Mouse (Mus musculus): Measurements from ENCODE around the gene Ankmy1. TPM values are rescaled to one million over a fixed set of nuclear protein-coding genes. Genes with fewer than 3 reads are reported as not detected.
A peak's percentile ranks its signal among the peaks of the same experiment; 100 is the strongest.

The Ankmy1 gene
- polyA plus RNA-seq, 1 experiment from 2014 or later: 0.23 TPM

DNA sequence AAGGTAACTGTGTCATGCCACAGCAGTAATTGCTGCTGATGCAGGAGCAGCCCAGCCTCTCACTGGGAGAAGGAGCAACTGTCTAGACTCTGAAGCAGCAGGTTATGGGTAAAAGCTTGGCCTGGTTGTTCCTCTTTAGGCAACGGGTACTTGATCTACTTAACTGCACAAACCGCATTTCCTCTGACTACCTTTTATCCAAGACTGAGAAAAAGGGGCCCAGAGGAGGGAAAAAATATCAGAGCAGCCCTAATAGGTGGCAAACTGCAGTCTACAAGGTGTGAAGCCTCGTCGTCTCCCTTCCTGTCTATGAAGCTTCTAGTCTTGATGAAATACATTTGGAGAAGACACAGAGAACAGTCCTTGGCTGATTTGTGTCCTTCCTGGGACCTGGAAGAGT is 30.9 kb upstream of the Ankmy1 start:
- H3K9ac ChIP-seq: peak overlapping the region; percentile 91
- WGBS: 79% methylated on average over 4 of the region's 4 CpGs
- peak overlapping the region; percentile 64 for H3K4me2 ChIP-seq
- H3K27me3 ChIP-seq: peaks cover 21% of the 10 kb centered on the region
- H3K4me3 ChIP-seq: peak overlapping the region; percentile 88
- no peaks in the 10 kb centered on the region for H3K9me3 ChIP-seq
- no peak for ATAC-seq (ENCODE audit: low FRiP score)
- peaks cover 33% of the 10 kb centered on the region for H3K4me1 ChIP-seq (replicated peaks)
- peak overlapping the region; percentile 99 for H3K27ac ChIP-seq
- peaks cover 12% of the 10 kb centered on the region for H3K36me3 ChIP-seq

DNA sequence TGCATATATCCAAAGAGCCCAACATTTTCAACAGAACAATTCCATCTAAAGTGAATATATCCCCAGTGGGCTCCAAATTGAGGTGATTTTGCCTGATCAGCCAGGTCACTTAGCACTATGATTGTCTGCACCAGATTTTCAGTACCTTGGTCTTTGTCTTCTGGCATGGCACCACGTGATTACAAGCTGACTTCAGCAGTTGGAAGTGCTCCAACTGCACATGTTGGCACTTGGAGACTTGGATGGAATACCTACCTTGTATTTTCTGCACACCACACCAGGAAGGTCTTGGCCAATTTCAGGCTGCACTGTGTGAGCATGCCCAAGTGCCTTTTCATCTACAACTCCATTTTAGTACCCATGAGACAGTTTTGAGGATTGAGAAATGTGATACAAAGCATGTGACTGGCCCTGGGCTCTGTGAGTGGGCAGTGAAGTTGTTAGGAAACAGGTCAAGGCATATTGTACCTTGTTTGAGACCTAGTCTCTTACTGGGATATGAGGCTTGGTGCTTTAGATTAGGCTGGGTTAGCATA is 27.5 kb upstream of the Ankmy1 start:
- Histone ChIP-seq H3K9me3 (no peaks in the 10 kb centered on the region), H3K36me3 (no peaks in the 10 kb centered on the region), H3K4me2 (no peak overlapping the region), H3K4me1 (replicated peaks) (peaks cover 11% of the 10 kb centered on the region), H3K27ac (no peak overlapping the region), H3K4me3 (no peak overlapping the region), H3K27me3 (peaks cover 29% of the 10 kb centered on the region), H3K9ac (no peak overlapping the region)
- no peak for ATAC-seq (ENCODE audit: low FRiP score)
- 34% methylated on average over 1 of the region's 1 CpGs for WGBS

DNA sequence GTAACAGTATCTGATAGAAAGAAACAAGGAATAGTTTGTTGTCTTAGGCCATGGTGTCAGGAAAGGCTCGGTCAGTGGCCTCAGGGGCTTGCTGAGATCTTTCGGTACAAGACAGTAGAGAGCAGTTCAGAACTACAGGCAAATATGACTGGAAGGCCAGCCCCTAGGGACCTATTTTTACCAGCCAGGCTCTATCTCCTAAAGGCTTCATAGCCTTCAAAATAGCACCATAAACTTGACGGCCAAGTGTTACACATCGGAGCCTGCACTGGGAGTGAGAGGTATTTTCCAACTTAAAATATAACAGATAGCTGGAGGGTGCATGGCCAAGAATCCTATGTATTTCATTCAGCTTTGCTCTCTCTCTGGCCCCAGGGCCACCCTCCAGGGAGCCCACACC is 18.8 kb upstream of the Ankmy1 start:
- peaks cover 2% of the 10 kb centered on the region; the same call in 1 of the 2 replicates for H3K27me3 ChIP-seq
- 91% methylated on average over 4 of the region's 4 CpGs for WGBS
- no peak for ATAC-seq (ENCODE audit: low FRiP score)
- H3K27ac ChIP-seq: no peak overlapping the region
- peaks cover 53% of the 10 kb centered on the region for H3K36me3 ChIP-seq
- no peak overlapping the region for H3K4me3 ChIP-seq
- H3K9me3 ChIP-seq: no peaks in the 10 kb centered on the region
- H3K4me2 ChIP-seq: no peak overlapping the region
- no peak overlapping the region for H3K9ac ChIP-seq
- no peaks in the 10 kb centered on the region for H3K4me1 ChIP-seq (replicated peaks)

DNA sequence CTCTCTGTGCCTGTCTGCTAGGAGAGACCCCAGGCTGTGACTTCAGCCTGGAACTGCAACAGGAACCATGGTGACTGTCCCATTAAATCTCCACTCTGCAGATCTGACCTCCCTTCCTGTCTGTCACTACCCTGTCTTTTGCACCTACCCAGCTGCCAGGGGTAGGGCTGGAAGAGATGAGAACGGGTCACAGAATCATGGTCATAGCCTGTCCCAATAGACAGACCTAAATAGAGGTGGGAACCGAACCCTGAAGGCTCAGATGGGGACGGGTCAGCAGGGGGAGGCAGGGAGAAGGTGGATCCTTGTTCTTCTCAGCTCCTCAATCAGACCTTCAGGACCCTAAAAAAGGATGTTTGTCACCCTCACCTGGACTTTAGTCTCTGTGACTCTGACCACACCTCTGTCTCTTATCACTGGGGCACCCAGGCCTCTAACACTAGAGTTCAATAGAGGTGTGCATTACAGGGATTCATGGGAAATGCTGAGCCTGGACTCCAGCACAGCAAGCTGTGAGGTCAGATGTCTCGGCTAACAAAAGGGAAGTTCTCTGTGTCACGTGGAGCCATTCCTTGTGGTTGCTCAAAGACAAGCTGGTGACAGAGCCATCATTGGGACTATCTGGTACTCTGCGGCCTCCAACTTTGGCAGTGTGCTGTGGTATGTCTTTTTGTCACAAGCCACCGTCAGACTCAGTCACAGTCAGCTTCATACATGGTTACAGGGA is 17.9 kb upstream of the Ankmy1 start:
- Histone ChIP-seq H3K4me2 (no peak overlapping the region), H3K27ac (no peak overlapping the region), H3K27me3 (no peaks in the 10 kb centered on the region; the same call in 1 of the 2 replicates), H3K9me3 (no peaks in the 10 kb centered on the region), H3K4me1 (replicated peaks) (no peaks in the 10 kb centered on the region), H3K4me3 (no peak overlapping the region), H3K36me3 (peaks cover 61% of the 10 kb centered on the region), H3K9ac (no peak overlapping the region)
- ATAC-seq (ENCODE audit: low FRiP score): no peak
- WGBS: 88% methylated on average over 7 of the region's 7 CpGs

DNA sequence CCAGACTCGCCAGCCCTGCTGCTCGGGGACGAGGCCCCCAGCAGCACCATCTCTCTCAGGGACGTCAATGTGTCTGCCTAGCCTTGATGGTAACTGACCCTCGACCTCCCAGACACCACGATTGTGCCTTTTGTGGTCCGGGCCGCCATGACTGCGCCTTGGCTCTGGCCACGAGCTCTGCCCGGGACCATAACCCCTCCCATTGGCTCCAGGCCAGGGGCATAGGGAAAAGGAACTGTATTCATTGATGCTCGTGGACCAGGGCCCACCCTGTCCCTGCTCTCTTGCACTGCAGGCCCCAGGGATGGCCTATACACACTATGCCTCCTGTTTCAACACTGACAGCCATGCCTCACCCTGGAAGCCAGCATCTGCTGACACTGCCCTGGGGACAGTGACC is 17.1 kb upstream of the Ankmy1 start:
- Histone ChIP-seq H3K27me3 (no peaks in the 10 kb centered on the region), H3K9me3 (no peaks in the 10 kb centered on the region), H3K27ac (no peak overlapping the region), H3K4me2 (no peak overlapping the region), H3K4me3 (no peak overlapping the region), H3K36me3 (peaks cover 70% of the 10 kb centered on the region), H3K9ac (no peak overlapping the region), H3K4me1 (replicated peaks) (0 out of 2 replicates have a peak, but pooled peaks cover 2% of the 10 kb centered on the region)
- no peak for ATAC-seq (ENCODE audit: low FRiP score)
- WGBS: 87% methylated on average over 12 of the region's 12 CpGs

DNA sequence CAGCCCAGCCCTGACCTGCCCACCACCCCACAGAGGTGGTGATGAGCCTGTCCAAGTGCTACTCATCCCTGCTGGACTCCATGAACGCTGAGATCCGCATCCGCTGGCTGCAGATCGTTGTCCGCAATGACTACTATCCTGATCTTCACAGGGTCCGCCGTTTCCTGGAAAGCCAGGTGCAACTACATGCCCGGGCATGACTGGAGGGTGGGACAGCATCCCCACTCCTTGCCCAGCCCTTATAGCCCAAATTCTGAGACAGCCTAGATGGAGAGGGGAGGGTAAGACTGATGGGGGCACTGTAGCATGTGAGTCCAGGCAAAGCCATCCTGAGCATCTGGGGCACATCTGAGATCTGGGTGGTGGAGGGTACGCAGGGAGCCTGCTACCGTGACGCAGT is 16.4 kb upstream of the Ankmy1 start:
- ATAC-seq (ENCODE audit: low FRiP score): no peak
- Histone ChIP-seq H3K27ac (no peak overlapping the region), H3K9ac (no peak overlapping the region), H3K27me3 (no peaks in the 10 kb centered on the region), H3K4me3 (no peak overlapping the region), H3K4me1 (replicated peaks) (peaks cover 7% of the 10 kb centered on the region; the same call in 1 of the 2 replicates), H3K4me2 (no peak overlapping the region), H3K9me3 (no peaks in the 10 kb centered on the region), H3K36me3 (peaks cover 76% of the 10 kb centered on the region)
- WGBS: 97% methylated on average over 11 of the region's 11 CpGs

DNA sequence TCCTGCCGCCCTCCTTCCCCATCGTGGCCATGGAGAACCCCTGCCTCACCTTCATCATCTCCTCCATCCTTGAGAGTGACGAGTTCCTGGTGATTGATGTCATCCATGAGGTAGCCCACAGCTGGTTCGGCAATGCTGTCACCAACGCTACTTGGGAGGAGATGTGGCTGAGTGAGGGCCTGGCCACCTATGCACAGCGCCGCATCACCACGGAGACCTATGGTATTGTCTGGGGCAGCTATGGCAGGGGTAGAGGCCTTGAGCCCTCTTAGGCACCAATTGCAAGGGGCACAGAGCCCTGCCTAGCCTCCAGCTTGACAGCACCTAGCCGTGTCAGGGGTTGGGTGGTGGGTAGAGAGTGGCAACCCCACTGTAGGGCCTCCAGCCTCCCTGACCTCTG is 14.0 kb upstream of the Ankmy1 start:
- Histone ChIP-seq H3K27me3 (no peaks in the 10 kb centered on the region), H3K36me3 (peaks cover 81% of the 10 kb centered on the region), H3K4me1 (replicated peaks) (peaks cover 30% of the 10 kb centered on the region), H3K4me2 (no peak overlapping the region), H3K27ac (no peak overlapping the region), H3K9me3 (no peaks in the 10 kb centered on the region), H3K9ac (no peak overlapping the region), H3K4me3 (no peak overlapping the region)
- no peak for ATAC-seq (ENCODE audit: low FRiP score)
- 96% methylated on average over 9 of the region's 9 CpGs for whole genome bisulfite sequencing

DNA sequence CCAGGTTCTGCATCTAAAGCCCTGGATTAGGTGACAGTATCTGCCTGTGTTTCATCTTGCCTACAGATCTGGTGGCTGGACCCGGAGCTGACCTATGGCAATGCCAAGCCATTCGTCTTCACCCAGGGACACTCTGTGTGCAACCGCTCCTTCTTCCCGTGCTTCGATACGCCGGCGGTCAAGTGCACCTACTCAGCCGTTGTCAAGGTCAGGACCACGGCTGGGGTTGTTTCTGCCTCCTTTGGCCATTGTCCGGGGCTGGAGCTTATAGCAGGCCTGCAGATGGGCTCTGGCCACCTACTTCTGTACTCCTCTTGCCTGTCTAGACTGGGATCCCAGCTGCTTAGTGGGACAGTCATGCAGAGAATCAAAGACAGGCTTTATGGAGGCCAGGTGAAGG is 12.3 kb upstream of the Ankmy1 start:
- H3K4me3 ChIP-seq: no peak overlapping the region
- peaks cover 39% of the 10 kb centered on the region for H3K4me1 ChIP-seq (replicated peaks)
- H3K9ac ChIP-seq: no peak overlapping the region
- H3K36me3 ChIP-seq: peaks cover 63% of the 10 kb centered on the region
- no peak for ATAC-seq (ENCODE audit: low FRiP score)
- 97% methylated on average over 11 of the region's 11 CpGs for WGBS
- H3K27ac ChIP-seq: no peak overlapping the region
- H3K9me3 ChIP-seq: no peaks in the 10 kb centered on the region
- no peak overlapping the region for H3K4me2 ChIP-seq
- H3K27me3 ChIP-seq: no peaks in the 10 kb centered on the region

DNA sequence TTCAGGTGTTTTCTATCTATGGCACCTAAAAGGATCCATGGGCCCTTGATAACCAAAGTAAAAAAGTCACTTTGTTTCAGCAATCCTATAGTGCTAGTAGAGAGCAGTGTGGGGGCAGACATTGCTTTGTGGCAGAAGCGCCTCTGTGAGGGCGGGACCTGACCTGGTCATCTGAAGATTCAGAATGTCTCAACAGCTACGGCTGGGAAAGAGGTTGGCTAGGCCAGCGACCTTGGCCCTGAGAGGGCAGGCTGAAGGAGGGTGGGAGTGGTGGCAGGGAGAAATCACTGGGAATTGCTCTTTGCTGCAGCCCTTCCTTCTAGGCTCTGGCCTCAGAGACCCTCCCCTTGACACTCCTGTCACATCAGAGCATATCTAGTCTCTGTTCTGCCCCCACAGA is 11.5 kb upstream of the Ankmy1 start:
- ATAC-seq (ENCODE audit: low FRiP score): no peak
- H3K4me3 ChIP-seq: no peak overlapping the region
- H3K27me3 ChIP-seq: no peaks in the 10 kb centered on the region
- no peak overlapping the region for H3K4me2 ChIP-seq
- H3K9ac ChIP-seq: peak overlapping the region; percentile 29; the same call in 1 of the 2 replicates
- H3K36me3 ChIP-seq: peaks cover 56% of the 10 kb centered on the region
- WGBS: 80% methylated on average over 4 of the region's 4 CpGs
- H3K4me1 ChIP-seq (replicated peaks): peaks cover 46% of the 10 kb centered on the region
- H3K9me3 ChIP-seq: no peaks in the 10 kb centered on the region
- H3K27ac ChIP-seq: no peak overlapping the region

DNA sequence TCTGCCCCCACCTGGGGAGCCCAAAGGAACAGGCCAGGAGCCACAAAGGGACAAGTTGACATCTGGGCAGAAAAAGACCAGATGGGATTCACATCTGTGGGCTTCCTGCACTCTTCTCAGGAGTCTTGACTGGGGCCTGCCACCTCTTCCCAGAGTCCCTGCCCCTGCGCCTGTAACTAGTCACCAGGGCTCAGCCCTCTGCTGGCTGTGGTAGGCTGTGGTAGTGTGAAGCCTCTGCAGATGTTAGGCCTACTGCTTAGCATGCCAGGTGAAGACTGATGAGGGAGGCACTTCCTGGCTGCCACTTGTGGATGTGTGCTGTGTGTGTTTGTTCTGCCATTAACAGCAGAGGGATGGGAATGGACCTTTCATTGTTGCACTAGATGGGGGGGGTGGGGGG is 9.6 kb upstream of the Ankmy1 start:
- peak overlapping the region; percentile 85 for H3K4me3 ChIP-seq
- peak overlapping the region; percentile 86 for H3K4me2 ChIP-seq
- H3K27me3 ChIP-seq: 0 out of 2 replicates have a peak, but pooled peaks cover 3% of the 10 kb centered on the region
- H3K27ac ChIP-seq: peak overlapping the region; percentile 96
- H3K36me3 ChIP-seq: peaks cover 36% of the 10 kb centered on the region
- WGBS: 39% methylated on average over 1 of the region's 1 CpGs
- H3K9ac ChIP-seq: peak overlapping the region; percentile 96
- H3K9me3 ChIP-seq: no peaks in the 10 kb centered on the region
- peaks cover 57% of the 10 kb centered on the region for H3K4me1 ChIP-seq (replicated peaks)
- ATAC-seq (ENCODE audit: low FRiP score): no peak

DNA sequence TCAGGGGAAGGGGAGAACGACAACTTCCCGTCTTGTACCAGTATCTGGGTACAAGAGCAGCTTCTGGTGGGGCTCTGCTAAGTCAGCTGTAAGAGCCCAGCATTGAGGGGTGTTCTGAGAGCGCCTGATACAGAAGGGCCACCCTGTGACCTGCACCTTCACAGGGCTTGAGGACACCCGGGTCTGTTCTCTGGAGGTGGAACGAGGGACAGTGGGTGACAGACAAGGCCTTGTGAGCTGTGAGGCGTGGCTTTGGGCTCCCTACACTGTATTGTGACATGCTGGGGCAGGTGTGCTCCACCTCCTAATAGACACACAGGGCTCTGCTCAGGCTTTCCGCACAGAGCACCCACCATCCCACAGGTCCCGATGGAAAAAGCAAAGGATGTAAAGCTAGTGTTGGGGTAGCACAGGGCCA is 9.0 kb upstream of the Ankmy1 start:
- Histone ChIP-seq H3K27ac (peak overlapping the region; percentile 96), H3K9ac (peak overlapping the region; percentile 96), H3K4me1 (replicated peaks) (peaks cover 57% of the 10 kb centered on the region), H3K27me3 (0 out of 2 replicates have a peak, but pooled peaks cover 3% of the 10 kb centered on the region), H3K36me3 (peaks cover 31% of the 10 kb centered on the region), H3K4me3 (peak overlapping the region; percentile 85), H3K9me3 (no peaks in the 10 kb centered on the region), H3K4me2 (peak overlapping the region; percentile 86)
- ATAC-seq (ENCODE audit: low FRiP score): no peak
- WGBS: 37% methylated on average over 8 of the region's 8 CpGs

DNA sequence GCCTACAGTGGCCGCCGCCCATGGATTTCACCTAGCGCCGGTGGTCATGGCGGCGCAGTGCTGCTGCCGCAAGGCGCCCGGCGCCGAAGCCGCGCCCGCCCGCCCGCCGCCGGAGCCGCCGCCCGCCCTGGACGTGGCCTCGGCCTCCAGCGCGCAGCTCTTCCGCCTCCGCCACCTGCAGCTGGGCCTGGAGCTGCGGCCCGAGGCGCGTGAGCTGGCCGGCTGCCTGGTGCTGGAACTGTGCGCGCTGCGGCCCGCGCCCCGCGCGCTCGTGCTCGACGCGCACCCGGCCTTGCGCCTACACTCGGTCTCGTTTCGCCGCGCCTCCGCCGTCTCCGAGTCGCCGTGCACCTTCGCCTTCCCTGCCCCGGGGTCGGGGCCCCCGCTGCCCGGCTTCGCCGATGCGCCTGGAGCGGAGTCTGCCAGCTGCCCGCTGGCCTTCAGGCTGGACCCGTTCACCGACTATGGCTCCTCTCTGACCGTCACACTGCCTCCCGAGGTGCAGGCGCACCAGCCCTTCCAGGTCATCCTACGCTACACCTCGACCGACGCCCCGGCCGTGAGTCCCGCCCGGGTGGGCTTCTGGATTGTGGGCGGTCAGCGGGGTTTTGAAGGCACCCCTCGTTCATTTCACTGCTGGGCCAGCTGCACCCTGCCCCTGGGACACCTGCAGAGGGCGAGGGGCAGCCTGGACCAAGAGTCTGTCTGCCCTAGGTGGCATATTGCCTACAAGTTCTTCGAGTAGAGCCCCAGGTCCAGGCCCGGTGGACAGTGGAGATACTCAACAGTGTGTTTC is 8.4 kb upstream of the Ankmy1 start:
- peak overlapping the region; percentile 85 for H3K4me3 ChIP-seq
- H3K4me2 ChIP-seq: peak overlapping the region; percentile 86
- H3K4me1 ChIP-seq (replicated peaks): peaks cover 60% of the 10 kb centered on the region
- H3K9ac ChIP-seq: peak overlapping the region; percentile 96
- no peaks in the 10 kb centered on the region for H3K9me3 ChIP-seq
- H3K27ac ChIP-seq: peak overlapping the region; percentile 96
- ATAC-seq (ENCODE audit: low FRiP score): peak; percentile 23
- peaks cover 24% of the 10 kb centered on the region for H3K36me3 ChIP-seq
- WGBS: under 1% methylated on average over 31 of the region's 85 CpGs
- 0 out of 2 replicates have a peak, but pooled peaks cover 3% of the 10 kb centered on the region for H3K27me3 ChIP-seq

Data from hindbrain, embryonic 13.5 days (tissue).